Mouse (Mus musculus) limb, embryonic 13.5 days (tissue): ENCODE measurements around the gene Tbc1d15. TPM values are rescaled to one million over a fixed set of nuclear protein-coding genes. Genes with fewer than 3 reads are reported as not detected.

ENCODE experiments used
- ATAC-seq: fragments of 200-750 bp; cut with Nextera tagmentation; 2 replicates; pipeline ENCODE4 v1.8.0; 2017; ENCODE audit warnings: low read depth, moderate number of reproducible peaks, moderate TSS enrichment; ENCODE audit not compliant: low FRiP score
- H3K27ac ChIP-seq: fragments of 300-500 bp; sonication (generic); 2 replicates; pipeline ENCODE4 v1.5.1; 2015; ENCODE audit warnings: inconsistent platforms, mild to moderate bottlenecking, moderate library complexity
- H3K27me3 ChIP-seq: fragments of 300-500 bp; sonication (generic); 2 replicates; pipeline ENCODE4 v1.6.1; 2015; ENCODE audit warnings: mild to moderate bottlenecking, inconsistent platforms
- H3K36me3 ChIP-seq: fragments of 300-500 bp; sonication (generic); 2 replicates; pipeline ENCODE4 v1.6.1; 2015; ENCODE audit warnings: inconsistent platforms, mild to moderate bottlenecking, moderate library complexity
- H3K4me1 ChIP-seq: fragments of 300-500 bp; sonication (generic); 2 replicates; pipeline ENCODE4 v1.6.1; 2015; ENCODE audit warnings: inconsistent platforms
- H3K4me2 ChIP-seq: fragments of 300-500 bp; sonication (generic); replicated peaks from 2 replicates; pipeline ENCODE4 v1.6.1; 2015; ENCODE audit warnings: inconsistent platforms, mild to moderate bottlenecking, moderate library complexity
- H3K4me3 ChIP-seq: fragments of 300-500 bp; sonication (generic); 2 replicates; pipeline ENCODE4 v1.5.1; 2015; ENCODE audit warnings: moderate library complexity, mild to moderate bottlenecking, inconsistent platforms
- H3K9ac ChIP-seq: fragments of 300-500 bp; sonication (generic); 2 replicates; pipeline ENCODE4 v1.6.1; 2015; ENCODE audit warnings: mild to moderate bottlenecking, inconsistent platforms
- H3K9me3 ChIP-seq: fragments of 300-500 bp; sonication (generic); 2 replicates; pipeline ENCODE4 v1.6.1; 2016; ENCODE audit warnings: inconsistent platforms
- WGBS: fragments of 180-500 bp; shearing (Covaris S2); methylation state at CpG from one replicate; pipeline ENCODE4 v1.1.7; 2015; 5-methylcytosine and 5-hydroxymethylcytosine counted together
- polyA plus RNA-seq: library from polyadenylated mRNA; unstranded; fragments of >200 nt; fragmentation: Nextera tagmentation; extraction: Ambion mirVana; gene quantifications from 2 replicates; pipeline ENCODE4 v1.2.1, GENCODE M21; 2015

Gene Tbc1d15
- polyA plus RNA-seq, 1 experiment from 2014 or later: 62.3 TPM

GRCm38 (mm10) chr10:115270612-115271390 lies 19.5 kb upstream of the Tbc1d15 start:
- Histone ChIP-seq H3K4me3 (no peak overlapping the region), H3K9ac (no peak overlapping the region), H3K27me3 (no peaks in the 10 kb centered on the region), H3K36me3 (no peaks in the 10 kb centered on the region), H3K9me3 (no peaks in the 10 kb centered on the region), H3K27ac (no peak overlapping the region), H3K4me1 (no peaks in the 10 kb centered on the region), H3K4me2 (no peak overlapping the region)
- WGBS: 86% methylated on average over 12 of the region's 12 CpGs
- no peak for ATAC-seq

GRCm38 (mm10) chr10:115262926-115263562 lies 11.8 kb upstream of the Tbc1d15 start:
- no peaks in the 10 kb centered on the region for H3K4me1 ChIP-seq
- no peaks in the 10 kb centered on the region for H3K36me3 ChIP-seq
- no peak overlapping the region for H3K27ac ChIP-seq
- H3K9ac ChIP-seq: no peak overlapping the region
- no peak overlapping the region for H3K4me3 ChIP-seq
- WGBS: 71% methylated on average over 5 of the region's 5 CpGs
- no peak for ATAC-seq
- no peaks in the 10 kb centered on the region for H3K9me3 ChIP-seq
- no peaks in the 10 kb centered on the region for H3K27me3 ChIP-seq
- no peak overlapping the region for H3K4me2 ChIP-seq

GRCm38 (mm10) chr10:115262261-115262660 lies 11.0 kb upstream of the Tbc1d15 start:
- Histone ChIP-seq H3K9me3 (no peaks in the 10 kb centered on the region), H3K9ac (no peak overlapping the region), H3K4me2 (no peak overlapping the region), H3K4me1 (no peaks in the 10 kb centered on the region), H3K27ac (no peak overlapping the region), H3K36me3 (no peaks in the 10 kb centered on the region), H3K4me3 (no peak overlapping the region), H3K27me3 (no peaks in the 10 kb centered on the region)
- ATAC-seq: no peak
- WGBS: 88% methylated on average over 2 of the region's 2 CpGs

- no peak for ATAC-seq
- 87% methylated on average over 3 of the region's 3 CpGs for WGBS
- no peak overlapping the region for H3K27ac ChIP-seq
Observed at GRCm38 (mm10) chr10:115261428-115261827, 10.2 kb upstream of the Tbc1d15 start.

GRCm38 (mm10) chr10:115256162-115256561 lies 4.9 kb upstream of the Tbc1d15 start:
- Histone ChIP-seq H3K27me3 (no peaks in the 10 kb centered on the region), H3K4me3 (no peak overlapping the region), H3K9ac (no peak overlapping the region), H3K4me1 (peaks cover 4% of the 10 kb centered on the region; the same call in 1 of the 2 replicates), H3K27ac (no peak overlapping the region), H3K36me3 (no peaks in the 10 kb centered on the region), H3K4me2 (no peak overlapping the region), H3K9me3 (no peaks in the 10 kb centered on the region)
- no peak for ATAC-seq
- 71% methylated on average over 5 of the region's 5 CpGs for WGBS

More at GRCm38 (mm10) chr10:115261428-115261827, 10.2 kb upstream of the Tbc1d15 start:
- Histone ChIP-seq H3K4me1 (no peaks in the 10 kb centered on the region), H3K4me3 (no peak overlapping the region), H3K4me2 (no peak overlapping the region), H3K9ac (no peak overlapping the region), H3K36me3 (no peaks in the 10 kb centered on the region), H3K9me3 (no peaks in the 10 kb centered on the region), H3K27me3 (no peaks in the 10 kb centered on the region)

- Histone ChIP-seq H3K36me3 (no peaks in the 10 kb centered on the region), H3K27me3 (no peaks in the 10 kb centered on the region), H3K4me2 (no peak overlapping the region), H3K9me3 (no peaks in the 10 kb centered on the region), H3K4me3 (no peak overlapping the region), H3K27ac (no peak overlapping the region), H3K4me1 (peaks cover 22% of the 10 kb centered on the region), H3K9ac (no peak overlapping the region)
- WGBS: 71% methylated on average over 3 of the region's 3 CpGs
- ATAC-seq: no peak
Observed at GRCm38 (mm10) chr10:115253521-115253920, 2.3 kb upstream of the Tbc1d15 start.

GRCm38 (mm10) chr10:115252321-115252757 lies 1.1 kb upstream of the Tbc1d15 start:
- no peak overlapping the region; the same call in 1 of the 2 replicates for H3K27ac ChIP-seq
- no peaks in the 10 kb centered on the region for H3K27me3 ChIP-seq
- H3K9me3 ChIP-seq: no peaks in the 10 kb centered on the region
- no peaks in the 10 kb centered on the region for H3K36me3 ChIP-seq
- H3K4me3 ChIP-seq: peak overlapping the region; percentile 93
- WGBS: 9% methylated on average over 10 of the region's 10 CpGs
- peaks cover 33% of the 10 kb centered on the region for H3K4me1 ChIP-seq
- H3K4me2 ChIP-seq: peak overlapping the region; percentile 81
- peak overlapping the region; percentile 59 for H3K9ac ChIP-seq
- ATAC-seq: 0 out of 2 replicates have a peak, but pooled peaks have one; percentile 10

- Histone ChIP-seq H3K9ac (peak overlapping the region; percentile 91), H3K4me2 (peak overlapping the region; percentile 81), H3K4me1 (peaks cover 33% of the 10 kb centered on the region), H3K9me3 (no peaks in the 10 kb centered on the region), H3K27ac (no peak overlapping the region), H3K4me3 (peak overlapping the region; percentile 93), H3K36me3 (no peaks in the 10 kb centered on the region), H3K27me3 (no peaks in the 10 kb centered on the region)
- ATAC-seq: peak; percentile 7; the same call in 1 of the 2 replicates
- 29% methylated on average over 38 of the region's 38 CpGs for WGBS
Observed at GRCm38 (mm10) chr10:115250235-115251087, 806 bp downstream of the Tbc1d15 start.

- no peak overlapping the region for H3K4me3 ChIP-seq
- peak overlapping the region; percentile 35; the same call in 1 of the 2 replicates for H3K9ac ChIP-seq
- H3K9me3 ChIP-seq: no peaks in the 10 kb centered on the region
- 45% methylated on average over 7 of the region's 7 CpGs for WGBS
- no peak for ATAC-seq
- H3K27ac ChIP-seq: no peak overlapping the region
- H3K27me3 ChIP-seq: no peaks in the 10 kb centered on the region
- H3K4me2 ChIP-seq: no peak overlapping the region
- no peaks in the 10 kb centered on the region for H3K36me3 ChIP-seq
- peaks cover 33% of the 10 kb centered on the region for H3K4me1 ChIP-seq
Observed at GRCm38 (mm10) chr10:115248041-115248440, 3.2 kb downstream of the Tbc1d15 start.

GRCm38 (mm10) chr10:115245488-115245887 lies 5.8 kb downstream of the Tbc1d15 start:
- WGBS: 91% methylated on average over 2 of the region's 2 CpGs
- ATAC-seq: no peak
- no peak overlapping the region for H3K27ac ChIP-seq

GRCm38 (mm10) chr10:115241082-115241595 lies 10.1 kb downstream of the Tbc1d15 start:
- no peak overlapping the region for H3K9ac ChIP-seq
- H3K27me3 ChIP-seq: no peaks in the 10 kb centered on the region
- H3K4me3 ChIP-seq: no peak overlapping the region
- 79% methylated on average over 8 of the region's 8 CpGs for WGBS
- peaks cover 8% of the 10 kb centered on the region for H3K4me1 ChIP-seq
- no peaks in the 10 kb centered on the region for H3K9me3 ChIP-seq
- peaks cover 32% of the 10 kb centered on the region for H3K36me3 ChIP-seq
- no peak for ATAC-seq
- no peak overlapping the region for H3K27ac ChIP-seq
- H3K4me2 ChIP-seq: no peak overlapping the region

More at GRCm38 (mm10) chr10:115245488-115245887, 5.8 kb downstream of the Tbc1d15 start:
- Histone ChIP-seq H3K36me3 (no peaks in the 10 kb centered on the region), H3K9ac (no peak overlapping the region), H3K4me3 (no peak overlapping the region), H3K27me3 (no peaks in the 10 kb centered on the region), H3K9me3 (no peaks in the 10 kb centered on the region), H3K4me2 (no peak overlapping the region), H3K4me1 (peaks cover 36% of the 10 kb centered on the region)
